Mouse (Mus musculus) heart, postnatal 0 days (tissue): ENCODE measurements around the gene Ticam1.

Experiments used
- CTCF ChIP-seq: IDR thresholded peaks from 2 replicates; pipeline ENCODE4 v1.5.1; 2016; ENCODE audit warnings: antibody characterized with exemption, control low read depth, low read depth
- EP300 ChIP-seq: IDR thresholded peaks from 2 replicates; pipeline ENCODE4 v1.6.1; 2016; ENCODE audit warnings: antibody characterized with exemption, low read depth

DNA sequence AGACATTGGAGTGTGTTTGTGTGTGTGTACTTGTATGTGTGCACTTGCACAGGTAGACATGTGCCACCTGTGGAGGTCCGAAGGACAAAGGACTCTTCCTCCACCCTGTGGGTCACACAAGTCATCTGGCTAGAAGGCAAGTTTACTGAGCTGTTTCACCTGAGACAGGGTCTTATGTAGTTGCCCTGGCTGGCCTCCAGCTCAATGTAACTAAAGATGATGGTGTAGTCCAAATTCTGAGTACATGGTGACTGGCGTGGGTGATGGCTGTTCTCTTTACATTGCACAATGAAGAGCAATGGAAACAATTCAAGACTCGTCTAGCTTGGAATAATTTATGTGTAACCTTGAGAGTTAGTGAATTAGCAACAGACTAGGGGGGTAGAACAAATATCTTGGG lies 47.8 kb upstream of the Ticam1 start:
- TF ChIP-seq CTCF (no peak), EP300 (no peak)
